14 mouse cellular contexts compared by ENCODE assay signal in genomic region chr11:115752653-115753052, GRCm38 (mm10). TPM values are rescaled to one million over a fixed set of nuclear protein-coding genes. Genes with fewer than 3 reads are reported as not detected.
DNase-seq lines count a peak whose midpoint lies in the region; ATAC-seq and TF ChIP-seq lines count a peak whose summit lies in the region.
"Had no signal": no experiment of that assay in that cellular context is flagged by ENCODE, and none has a peak within 500 bp of the region (broad histone marks: within the 10 kb centered on the region; RNA-seq: fewer than 3 reads in every experiment).

No protein-coding gene starts in this region.

- H3K36me3 ChIP-seq in neural tube, embryonic 12.5 days: no peaks in the 10 kb centered on the region
- H3K36me3 ChIP-seq in stomach, postnatal 0 days (ENCODE audit: control insufficient read depth, insufficient read depth, low read length): no peaks in the 10 kb centered on the region
- H3K36me3 ChIP-seq: limb, embryonic 12.5 days had no signal

- no peak overlapping the region for H3K4me3 ChIP-seq in neural tube, embryonic 12.5 days
- H3K4me3 ChIP-seq in stomach, postnatal 0 days (ENCODE audit: low read depth, low read length): no peak overlapping the region
- H3K4me3 ChIP-seq: limb, embryonic 12.5 days had no signal

- no peaks in the 10 kb centered on the region for H3K9me3 ChIP-seq in neural tube, embryonic 12.5 days
- H3K9me3 ChIP-seq in stomach, postnatal 0 days (ENCODE audit: control insufficient read depth, low read length): no peaks in the 10 kb centered on the region
- H3K9me3 ChIP-seq: limb, embryonic 12.5 days had no signal

- H3K27me3 ChIP-seq in neural tube, embryonic 12.5 days (replicated peaks): no peaks in the 10 kb centered on the region
- H3K27me3 ChIP-seq in stomach, postnatal 0 days (ENCODE audit: control insufficient read depth, insufficient read depth, low read length): no peaks in the 10 kb centered on the region
- H3K27me3 ChIP-seq: limb, embryonic 12.5 days; Patski had no signal

- H3K4me1 ChIP-seq in neural tube, embryonic 12.5 days: peaks cover 6% of the 10 kb centered on the region; the same call in 1 of the 2 replicates
- no peaks in the 10 kb centered on the region for H3K4me1 ChIP-seq in stomach, postnatal 0 days (replicated peaks; ENCODE audit: control insufficient read depth, insufficient read depth)

- no peak overlapping the region for H3K27ac ChIP-seq in neural tube, embryonic 12.5 days
- H3K27ac ChIP-seq in stomach, postnatal 0 days (replicated peaks): no peak overlapping the region
- H3K27ac ChIP-seq: limb, embryonic 12.5 days had no signal

- no peak overlapping the region for H3K9ac ChIP-seq in neural tube, embryonic 12.5 days
- H3K9ac ChIP-seq in stomach, postnatal 0 days (ENCODE audit: low read length): no peak overlapping the region
- H3K9ac ChIP-seq: limb, embryonic 12.5 days had no signal

- DNase-seq in embryo, embryonic 11 days: peak; percentile 40
- no peak for DNase-seq in embryo, embryonic 9.5 days (ENCODE audit: extremely low spot score)
- DNase-seq in kidney, adult 18-20 months: peak; percentile 50
- DNase-seq in kidney, postnatal 4 days: no peak
- no peak for DNase-seq in neural tube, embryonic 10.5 days (ENCODE audit: extremely low spot score, low spot score)
- no peak for DNase-seq in stomach, postnatal 0 days (ENCODE audit: low spot score)
- no peak for DNase-seq in urinary bladder, postnatal 4 days (ENCODE audit: low spot score in 2 of 2)
- DNase-seq: cerebellum, postnatal 25 days; heart, adult 11 months; lung, postnatal 14 days; thymus, postnatal 36 days had no signal

- 0 out of 2 replicates have a peak, but pooled peaks have one; percentile 41 for ATAC-seq in neural tube, embryonic 12.5 days (ENCODE audit: low FRiP score, low read depth)
- ATAC-seq in stomach, postnatal 0 days (ENCODE audit: low FRiP score, low TSS enrichment): 0 out of 2 replicates have a peak, but pooled peaks have one; percentile 15
- ATAC-seq: Patski had no signal

- WGBS in neural tube, embryonic 12.5 days: 40% methylated on average over 7 of the region's 7 CpGs
- WGBS in stomach, postnatal 0 days: 77% methylated on average over 7 of the region's 7 CpGs

- H3K4me2 ChIP-seq in neural tube, embryonic 12.5 days (replicated peaks): no peak overlapping the region
- no peak overlapping the region for H3K4me2 ChIP-seq in stomach, postnatal 0 days (replicated peaks; ENCODE audit: low read depth)
- H3K4me2 ChIP-seq: limb, embryonic 12.5 days had no signal

- TF ChIP-seq CTCF in stomach, postnatal 0 days (IDR thresholded peaks at IDR 0.05; ENCODE audit: low read depth): no peak

- TF ChIP-seq EP300 in stomach, postnatal 0 days (optimal IDR thresholded peaks at IDR 0.05): no peak

RNA-seq across cellular contexts. Expression of gene Tmem94, which starts 12.6 kb away (rescaled TPM):
- 32.6 and 34.7 TPM in 2 replicates for polyA plus RNA-seq in neural tube, embryonic 12.5 days (2016; fragmentation: Nextera tagmentation; extraction: Ambion mirVana)
- polyA plus RNA-seq in stomach, postnatal 0 days (2015; fragmentation: Nextera tagmentation; extraction: Ambion mirVana): 8.2 and 10.0 TPM in 2 replicates

RNA-seq across cellular contexts. Expression of gene Grb2, which starts 44.3 kb away (rescaled TPM):
- polyA plus RNA-seq in neural tube, embryonic 12.5 days (2016; fragmentation: Nextera tagmentation; extraction: Ambion mirVana): 173 and 186 TPM in 2 replicates
- 54.2 and 58.8 TPM in 2 replicates for polyA plus RNA-seq in stomach, postnatal 0 days (2015; fragmentation: Nextera tagmentation; extraction: Ambion mirVana)

Comparison
In these comparisons a context has a peak if more than half of its experiments do, and no peak if none do; other contexts are left out.
1. DNase-seq: peak in embryo, embryonic 11 days (single experiment) and kidney, adult 18-20 months (single experiment); none in embryo, embryonic 9.5 days (single experiment), kidney, postnatal 4 days (0 of 2), neural tube, embryonic 10.5 days (single experiment), stomach, postnatal 0 days (single experiment) and urinary bladder, postnatal 4 days (0 of 2).